Mouse (Mus musculus) Patski (cell line): ENCODE results near the gene Rcsd1. TPM values are rescaled to one million over a fixed set of nuclear protein-coding genes. Genes with fewer than 3 reads are reported as not detected.
A peak's percentile ranks its signal among the peaks of the same experiment; 100 is the strongest.

Source experiments
- ATAC-seq: fragments of 100-300 bp; one replicate; pipeline ENCODE4 v1.8.0; 2021
- CTCF ChIA-PET: fragments of 350-600 bp; sonication (Branson Sonifier 250); formaldehyde crosslinking; loops from one replicate; lab custom pipeline; 2022; ENCODE audit warnings: inconsistent platforms; lab: Charles Lee
- POLR2A ChIA-PET: fragments of 350-600 bp; sonication (Branson Sonifier 250); formaldehyde crosslinking; loops from one replicate; lab custom pipeline; 2022; ENCODE audit warnings: antibody characterized with exemption, inconsistent platforms; lab: Charles Lee
- DNase-seq: peaks from one replicate; pipeline ENCODE4 v3.0.0-alpha.2; 2011; ENCODE audit warnings: low read depth, low spot score
- H3K27me3 ChIP-seq: fragments of 371-371 bp; one replicate; pipeline ENCODE4 v1.5.1; 2021
- CTCF ChIP-seq: fragments of 100-300 bp; IDR thresholded peaks from one replicate; pipeline ENCODE4 v1.5.1; 2021
- in situ Hi-C: fragments of 300-500 bp; cut with MboI; formaldehyde crosslinking; loops from 3 replicates; pipeline ENCODE4 v1.11.1; 2018; ENCODE audit warnings: low pct_unique_long_range_greater_than_20kb, mixed read lengths
- polyA plus RNA-seq: library from polyadenylated mRNA; unstranded; gene quantifications from one replicate; pipeline ENCODE4 v1.2.3, GENCODE M21; 2021

Gene Rcsd1
- polyA plus RNA-seq, 1 experiment from 2014 or later: 0.24 TPM

DNA sequence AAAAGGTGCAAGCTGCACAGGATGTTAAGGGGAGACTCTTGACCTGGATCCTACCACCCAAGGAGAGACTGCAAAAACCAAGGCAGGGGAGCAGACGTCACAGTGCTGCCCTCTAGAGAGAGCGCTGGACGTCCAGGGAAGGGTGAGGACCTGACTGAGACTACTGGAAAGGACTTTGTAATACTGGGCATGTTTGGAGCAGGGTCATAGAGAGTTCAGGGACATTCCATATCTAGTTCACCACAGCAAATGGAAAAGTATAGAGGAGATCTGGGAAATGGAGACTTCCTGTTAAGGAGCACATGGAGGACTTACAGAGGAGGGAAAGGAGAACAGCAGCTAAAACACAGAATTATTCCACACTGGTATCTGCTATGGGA is 29.9 kb downstream of the Rcsd1 start:
- in situ Hi-C loops: no loop called here
- POLR2A ChIA-PET: no interaction called here
- CTCF ChIA-PET: interaction anchor here (1.2 to 1.7 kb wide), 4 partner anchors 12 to 57 kb away, joined by 3 to 5 read pairs (median 4); no protein-coding TSS in a partner anchor
- no peak for TF ChIP-seq CTCF
- peaks cover 17% of the 10 kb centered on the region for H3K27me3 ChIP-seq
- DNase-seq (no peak), ATAC-seq (no peak)

DNA sequence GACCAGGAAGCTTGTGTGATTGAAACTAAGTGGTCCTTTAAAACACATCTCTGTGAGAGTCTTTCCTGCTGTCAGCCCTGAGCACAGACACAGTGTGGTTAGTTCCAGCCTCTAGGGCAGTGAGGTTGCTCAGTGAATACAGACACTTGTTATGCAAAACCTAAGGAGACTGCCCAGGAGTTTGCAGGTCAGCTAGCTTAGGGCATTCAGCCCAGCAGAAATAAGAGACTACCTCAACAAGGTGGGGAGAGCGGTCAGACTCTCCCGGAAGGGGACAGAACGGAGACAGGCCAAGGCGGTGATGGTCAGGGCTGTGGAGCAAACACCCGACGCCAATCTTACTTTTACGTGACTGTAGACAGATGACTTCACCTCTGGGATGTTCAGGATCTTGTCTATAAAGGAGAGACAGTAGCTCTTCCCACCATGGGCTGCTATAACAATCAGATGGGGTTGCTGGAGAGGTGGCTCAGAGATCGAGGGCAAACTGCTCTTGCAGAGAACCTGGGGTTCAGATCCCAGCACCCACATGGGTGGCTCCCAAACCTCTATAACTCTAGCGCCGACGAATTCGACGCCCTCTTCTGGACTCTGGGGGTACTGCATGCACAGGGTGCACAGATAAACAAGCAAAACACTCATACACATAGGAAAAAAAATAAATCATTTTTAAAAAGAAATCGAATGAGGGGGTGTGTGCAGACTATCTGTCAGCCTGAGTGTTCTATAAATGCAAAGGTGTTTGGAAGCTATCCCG is 30.5 kb downstream of the Rcsd1 start:
- no peak for DNase-seq
- ChIA-PET CTCF (interaction anchor here (1.2 to 1.7 kb wide), 4 partner anchors 11 to 57 kb away, joined by 3 to 5 read pairs (median 4); no protein-coding TSS in a partner anchor), POLR2A (no interaction called here)
- ATAC-seq: no peak
- H3K27me3 ChIP-seq: peaks cover 16% of the 10 kb centered on the region
- in situ Hi-C loops: no loop called here
- peak; percentile 49 for TF ChIP-seq CTCF

DNA sequence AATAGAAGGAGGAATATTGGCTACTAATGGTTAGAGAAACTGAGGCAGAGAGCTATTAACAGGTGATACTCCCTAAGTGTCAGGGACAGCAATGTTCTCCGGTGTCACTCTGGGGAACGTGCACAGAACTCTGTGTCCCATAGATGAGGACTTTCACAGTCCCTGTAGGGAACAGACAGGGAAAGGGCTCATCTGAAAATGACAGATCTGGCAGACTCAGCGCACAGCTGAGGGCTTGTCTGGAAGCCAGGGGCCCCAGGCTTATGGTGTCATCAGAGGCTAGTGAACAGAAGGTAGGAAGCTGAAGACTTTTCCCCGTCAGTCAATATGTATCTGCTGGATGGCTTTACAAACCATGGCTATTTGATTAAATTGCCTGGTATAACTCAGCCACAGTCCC is 32.0 kb downstream of the Rcsd1 start:
- in situ Hi-C loops: no loop called here
- ChIA-PET CTCF (no interaction called here), POLR2A (no interaction called here)
- H3K27me3 ChIP-seq: peaks cover 16% of the 10 kb centered on the region
- TF ChIP-seq CTCF: no peak
- ATAC-seq (no peak), DNase-seq (no peak)

DNA sequence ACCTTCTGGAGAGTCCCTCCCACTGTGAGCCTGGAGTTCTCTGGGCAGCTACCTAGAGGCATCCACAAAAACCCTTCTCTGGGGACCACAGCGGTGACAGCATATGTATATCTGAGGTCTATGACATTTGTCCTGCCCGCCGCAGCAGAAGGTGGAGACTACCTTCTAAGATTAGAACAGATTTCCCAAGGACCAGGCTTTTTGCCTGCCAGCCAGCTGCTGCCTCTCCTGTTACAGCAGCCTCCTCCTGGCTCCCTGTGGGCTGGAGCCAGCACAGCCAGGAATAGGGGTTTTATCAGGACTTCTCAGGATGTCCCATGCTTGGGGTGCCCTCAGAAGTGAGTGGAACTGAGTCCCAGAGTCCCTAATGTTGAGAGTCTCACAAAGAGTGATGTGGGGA is 32.6 kb downstream of the Rcsd1 start:
- H3K27me3 ChIP-seq: peaks cover 16% of the 10 kb centered on the region
- in situ Hi-C loops: no loop called here
- POLR2A ChIA-PET: interaction anchor here (0.6 kb wide), 1 partner anchor 1673 kb away, joined by 3 read pairs; no protein-coding TSS in a partner anchor
- no peak for DNase-seq
- no peak for TF ChIP-seq CTCF
- CTCF ChIA-PET: no interaction called here
- ATAC-seq: no peak

DNA sequence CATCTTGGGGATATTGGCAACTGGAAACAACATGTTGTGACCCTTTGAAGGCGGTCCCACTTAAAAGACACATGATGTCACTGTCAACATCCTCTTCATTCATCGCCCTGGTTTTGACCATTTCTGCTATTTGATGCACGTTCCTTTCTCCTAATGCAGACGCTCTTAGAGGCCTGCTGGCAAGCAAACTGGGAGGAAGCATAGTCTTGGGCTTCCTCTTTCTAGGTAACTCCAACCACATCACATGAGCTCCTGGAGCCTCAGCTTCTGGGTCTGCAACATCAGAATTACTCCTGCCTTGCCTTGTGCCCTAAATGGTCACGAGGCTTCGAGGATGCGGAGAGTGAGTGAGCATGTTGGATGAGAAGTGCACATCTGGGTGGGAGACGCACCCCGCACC is 34.4 kb downstream of the Rcsd1 start:
- ATAC-seq: no peak
- ChIA-PET CTCF (no interaction called here), POLR2A (no interaction called here)
- in situ Hi-C loops: no loop called here
- peaks cover 16% of the 10 kb centered on the region for H3K27me3 ChIP-seq
- no peak for TF ChIP-seq CTCF
- DNase-seq: no peak

DNA sequence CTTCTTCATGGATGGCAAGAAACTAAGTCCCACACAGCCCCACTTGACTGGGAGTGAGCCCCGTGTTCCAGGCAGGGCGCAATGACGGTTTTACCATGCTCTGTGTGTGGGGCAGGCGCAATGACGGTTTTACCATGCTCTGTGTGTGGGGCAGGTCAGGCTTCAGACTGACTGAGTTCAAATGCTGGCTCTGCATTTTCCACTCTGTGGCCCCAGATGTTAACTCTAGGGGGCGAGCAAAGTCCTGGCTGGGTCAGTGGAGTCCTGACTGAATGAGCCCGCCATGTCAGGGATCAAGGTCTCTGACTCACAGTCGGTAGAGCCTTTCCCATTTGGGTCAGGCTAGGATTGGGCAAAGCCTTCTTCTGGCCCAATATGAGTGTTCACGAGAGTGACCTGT is 37.2 kb downstream of the Rcsd1 start:
- ChIA-PET POLR2A (no interaction called here), CTCF (interaction anchor here (1.8 kb wide), 1 partner anchor 14 kb away, joined by 3 read pairs; no protein-coding TSS in a partner anchor)
- no peak for TF ChIP-seq CTCF
- ATAC-seq (no peak), DNase-seq (no peak)
- peaks cover 9% of the 10 kb centered on the region for H3K27me3 ChIP-seq
- in situ Hi-C loops: no loop called here

DNA sequence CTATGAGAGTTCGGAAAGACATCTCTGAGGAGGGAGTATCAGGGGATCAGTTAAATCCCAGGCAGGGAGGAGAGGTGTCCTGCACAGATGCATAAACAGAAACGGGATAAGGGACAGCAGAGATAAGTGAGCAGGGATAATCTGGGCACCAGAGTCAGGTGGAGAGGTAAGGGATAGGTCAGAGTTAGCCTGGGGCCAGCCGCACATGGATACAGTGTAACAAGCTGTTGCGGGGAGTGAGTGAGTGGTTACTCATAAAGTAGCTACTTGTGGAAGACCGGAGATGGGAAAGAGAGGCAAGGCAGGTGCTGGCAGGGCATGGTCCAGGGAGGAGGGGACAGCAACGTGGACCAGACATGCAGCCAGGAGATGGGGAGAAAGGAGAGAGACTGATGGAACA is 39.5 kb downstream of the Rcsd1 start:
- ChIA-PET CTCF (no interaction called here), POLR2A (interaction anchor here (0.6 kb wide), 1 partner anchor 451 kb away, joined by 3 read pairs; no protein-coding TSS in a partner anchor)
- ATAC-seq (no peak), DNase-seq (no peak)
- TF ChIP-seq CTCF: no peak
- no peaks in the 10 kb centered on the region for H3K27me3 ChIP-seq
- in situ Hi-C loops: no loop called here

DNA sequence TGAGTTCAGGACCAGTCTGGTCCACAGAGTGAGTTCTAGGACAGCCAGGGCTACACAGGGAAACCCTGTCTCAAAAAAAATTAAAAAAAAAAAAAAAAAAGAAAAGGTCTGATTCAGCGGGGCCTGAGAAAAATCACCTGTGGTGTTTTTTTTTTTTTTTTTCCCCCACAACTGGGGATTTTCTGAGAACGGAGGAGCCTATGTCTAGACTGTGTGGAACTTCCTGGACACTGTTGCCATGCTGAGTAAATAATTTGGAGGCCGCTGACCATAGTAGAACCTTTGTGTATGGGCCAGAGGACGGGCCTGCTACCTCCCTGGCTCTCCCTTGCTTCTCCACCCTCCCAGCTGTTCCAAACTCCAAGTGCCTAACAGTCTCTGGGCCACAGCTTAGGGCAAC is 40.7 kb downstream of the Rcsd1 start:
- CTCF ChIA-PET: no interaction called here
- POLR2A ChIA-PET: no interaction called here
- ATAC-seq: no peak
- in situ Hi-C loops: no loop called here
- TF ChIP-seq CTCF: no peak
- DNase-seq: no peak
- H3K27me3 ChIP-seq: no peaks in the 10 kb centered on the region

DNA sequence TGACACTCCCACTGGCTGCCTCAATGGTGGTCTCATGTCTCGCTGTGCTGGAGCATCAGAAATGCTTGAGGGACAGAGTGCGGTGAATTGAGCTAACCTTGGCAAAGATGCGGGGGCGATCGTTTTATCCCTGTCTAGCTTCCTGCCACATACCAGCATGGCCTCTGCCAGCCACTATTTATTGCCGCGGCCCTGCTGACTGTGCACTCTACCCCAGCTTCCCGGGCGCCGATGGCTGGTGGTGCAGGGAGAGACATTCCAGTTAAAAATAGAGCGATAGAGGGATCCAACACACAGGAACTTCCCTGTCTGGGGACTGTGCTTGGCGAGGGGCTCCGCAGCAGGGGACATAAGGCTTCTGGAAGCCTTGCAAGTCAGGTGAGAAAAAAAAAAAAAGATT is 42.2 kb downstream of the Rcsd1 start:
- no peak for ATAC-seq

DNA sequence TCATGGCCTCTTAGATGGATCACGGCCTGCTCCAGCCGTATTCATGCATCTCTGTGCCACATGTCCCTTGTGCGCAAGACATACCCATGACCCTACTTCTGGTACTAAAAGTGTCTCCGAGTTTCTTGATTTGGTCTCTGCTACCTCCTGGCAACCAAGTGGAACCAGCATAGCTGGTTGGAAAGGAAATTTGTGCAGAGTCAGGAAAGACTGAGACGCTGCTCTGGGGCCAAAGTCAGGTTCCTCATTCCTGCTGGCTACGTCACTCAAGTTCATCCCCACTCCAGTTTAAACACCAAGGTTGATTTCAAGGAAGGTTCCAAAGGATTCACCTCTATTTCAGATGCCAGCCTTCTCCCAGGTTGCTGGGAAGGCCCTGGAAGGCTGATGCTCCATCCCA is 42.6 kb downstream of the Rcsd1 start:
- in situ Hi-C loops: no loop called here
- peaks cover 3% of the 10 kb centered on the region for H3K27me3 ChIP-seq
- DNase-seq: no peak
- ChIA-PET CTCF (interaction anchor here (1.7 to 7.4 kb wide), 2 partner anchors 13 to 69 kb away, joined by 4 to 32 read pairs; no protein-coding TSS in a partner anchor), POLR2A (interaction anchor here (1.3 kb wide), 1 partner anchor 68 kb away, joined by 4 read pairs; no protein-coding TSS in a partner anchor)
- no peak for TF ChIP-seq CTCF
- ATAC-seq: no peak

More for the DNA sequence above, 42.2 kb downstream of the Rcsd1 start:
- no peak for DNase-seq
- in situ Hi-C loops: no loop called here
- POLR2A ChIA-PET: interaction anchor here (1.3 kb wide), 1 partner anchor 68 kb away, joined by 4 read pairs; no protein-coding TSS in a partner anchor
- H3K27me3 ChIP-seq: peaks cover 3% of the 10 kb centered on the region
- CTCF ChIA-PET: interaction anchor here (0.6 to 7.4 kb wide), 3 partner anchors 9 to 68 kb away, joined by 3 to 32 read pairs (median 4); no protein-coding TSS in a partner anchor
- TF ChIP-seq CTCF: no peak

DNA sequence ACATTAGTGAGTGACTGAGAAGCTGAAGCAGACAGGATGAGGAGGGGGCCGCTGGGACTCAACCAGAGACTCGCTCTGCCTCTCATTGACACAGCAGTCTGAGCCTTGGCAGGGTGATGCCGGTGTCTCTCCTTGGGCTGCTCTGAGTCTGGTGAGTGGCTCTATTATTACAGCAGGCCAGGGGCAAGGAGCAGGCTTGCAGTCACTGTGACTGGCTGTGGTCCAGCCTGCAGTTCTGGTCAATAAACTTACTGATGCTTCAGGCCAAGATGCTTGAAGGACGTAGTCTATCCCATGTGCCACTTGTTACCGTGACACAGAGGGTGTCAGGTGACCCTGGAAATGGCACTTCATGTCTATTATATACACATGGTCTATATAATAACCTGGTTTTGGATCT is 43.8 kb downstream of the Rcsd1 start:
- in situ Hi-C loops: no loop called here
- TF ChIP-seq CTCF: no peak
- no peak for ATAC-seq
- no peak for DNase-seq
- peaks cover 3% of the 10 kb centered on the region for H3K27me3 ChIP-seq
- ChIA-PET CTCF (interaction anchor here (7.4 kb wide), 1 partner anchor 70 kb away, joined by 32 read pairs; no protein-coding TSS in a partner anchor), POLR2A (interaction anchor here (1.1 kb wide), 1 partner anchor 70 kb away, joined by 3 read pairs; no protein-coding TSS in a partner anchor)
